ENCODE assay signal across 7 mouse cellular contexts in genomic region chr17:26945824-26946495, GRCm38 (mm10). TPM values are rescaled to one million over a fixed set of nuclear protein-coding genes. Genes with fewer than 3 reads are reported as not detected.
DNase-seq lines count a peak whose midpoint lies in the region; ATAC-seq lines count a peak whose summit lies in the region.

No protein-coding gene starts in this region.

- 34% methylated on average over 13 of the region's 13 CpGs for WGBS in lung, embryonic 15.5 days
- WGBS in forebrain, embryonic 11.5 days: 26% methylated on average over 13 of the region's 13 CpGs
- WGBS in intestine, embryonic 16.5 days: 39% methylated on average over 13 of the region's 13 CpGs
- WGBS in neural tube, embryonic 13.5 days: 23% methylated on average over 13 of the region's 13 CpGs

- H3K36me3 ChIP-seq in lung, embryonic 15.5 days: no peaks in the 10 kb centered on the region
- H3K36me3 ChIP-seq in forebrain, embryonic 11.5 days (ENCODE audit: control insufficient read depth, insufficient read depth, low read length): no peaks in the 10 kb centered on the region
- no peaks in the 10 kb centered on the region for H3K36me3 ChIP-seq in intestine, embryonic 16.5 days (ENCODE audit: control insufficient read depth, insufficient read depth, low read length)
- no peaks in the 10 kb centered on the region for H3K36me3 ChIP-seq in neural tube, embryonic 13.5 days

- ATAC-seq in lung, embryonic 15.5 days (ENCODE audit: borderline replicate concordance, extremely low read depth, low FRiP score, low TSS enrichment): no peak
- ATAC-seq in forebrain, embryonic 11.5 days (replicated peaks; ENCODE audit: low FRiP score): no peak
- ATAC-seq in intestine, embryonic 16.5 days: no peak
- ATAC-seq in neural tube, embryonic 13.5 days (ENCODE audit: low read depth): no peak

- H3K9me3 ChIP-seq in lung, embryonic 15.5 days: no peaks in the 10 kb centered on the region
- H3K9me3 ChIP-seq in forebrain, embryonic 11.5 days (ENCODE audit: control insufficient read depth, low read length): no peaks in the 10 kb centered on the region
- no peaks in the 10 kb centered on the region for H3K9me3 ChIP-seq in intestine, embryonic 16.5 days (ENCODE audit: control insufficient read depth, low read length)
- no peaks in the 10 kb centered on the region for H3K9me3 ChIP-seq in neural tube, embryonic 13.5 days

- H3K27me3 ChIP-seq in lung, embryonic 15.5 days: no peaks in the 10 kb centered on the region
- no peaks in the 10 kb centered on the region for H3K27me3 ChIP-seq in forebrain, embryonic 11.5 days (ENCODE audit: control insufficient read depth, insufficient read depth, low read length)
- no peaks in the 10 kb centered on the region for H3K27me3 ChIP-seq in intestine, embryonic 16.5 days (replicated peaks; ENCODE audit: control insufficient read depth, insufficient read depth, low read length)
- no peaks in the 10 kb centered on the region for H3K27me3 ChIP-seq in neural tube, embryonic 13.5 days

- peak overlapping the region; percentile 87 for H3K4me2 ChIP-seq in lung, embryonic 15.5 days
- peak overlapping the region; percentile 77 for H3K4me2 ChIP-seq in forebrain, embryonic 11.5 days (ENCODE audit: low read depth, low read length, severe bottlenecking)
- peak overlapping the region; percentile 75 for H3K4me2 ChIP-seq in intestine, embryonic 16.5 days (ENCODE audit: low read depth, low read length)
- peak overlapping the region; percentile 71 for H3K4me2 ChIP-seq in neural tube, embryonic 13.5 days

- peak overlapping the region; percentile 46 for H3K4me3 ChIP-seq in lung, embryonic 15.5 days
- H3K4me3 ChIP-seq in forebrain, embryonic 11.5 days (ENCODE audit: low read depth, low read length): peak overlapping the region; percentile 38
- peak overlapping the region; percentile 49 for H3K4me3 ChIP-seq in intestine, embryonic 16.5 days (ENCODE audit: low read length)
- peak overlapping the region; percentile 41 for H3K4me3 ChIP-seq in neural tube, embryonic 13.5 days

- DNase-seq in lung, postnatal 36 days: no peak
- DNase-seq in forebrain, embryonic 11.5 days (ENCODE audit: low spot score): no peak
- DNase-seq in spleen, adult 18-20 months: no peak
- DNase-seq in MN1 (ENCODE audit: low spot score): no peak

- H3K9ac ChIP-seq in lung, embryonic 15.5 days: peak overlapping the region; percentile 63
- peak overlapping the region; percentile 77 for H3K9ac ChIP-seq in forebrain, embryonic 11.5 days (ENCODE audit: low read length)
- peak overlapping the region; percentile 71 for H3K9ac ChIP-seq in intestine, embryonic 16.5 days (ENCODE audit: low read depth, low read length)
- peak overlapping the region; percentile 79 for H3K9ac ChIP-seq in neural tube, embryonic 13.5 days

- peak overlapping the region; percentile 62 for H3K27ac ChIP-seq in lung, embryonic 15.5 days
- peak overlapping the region; percentile 79 for H3K27ac ChIP-seq in forebrain, embryonic 11.5 days (ENCODE audit: low read depth, low read length)
- no peak overlapping the region for H3K27ac ChIP-seq in intestine, embryonic 16.5 days (ENCODE audit: low read length)
- peak overlapping the region; percentile 71 for H3K27ac ChIP-seq in neural tube, embryonic 13.5 days (replicated peaks)

- peaks cover 46% of the 10 kb centered on the region for H3K4me1 ChIP-seq in lung, embryonic 15.5 days
- H3K4me1 ChIP-seq in forebrain, embryonic 11.5 days (replicated peaks; ENCODE audit: control insufficient read depth, insufficient read depth, low read length): peaks cover 42% of the 10 kb centered on the region
- H3K4me1 ChIP-seq in intestine, embryonic 16.5 days (ENCODE audit: control insufficient read depth, insufficient read depth, low read length): peaks cover 32% of the 10 kb centered on the region
- peaks cover 77% of the 10 kb centered on the region for H3K4me1 ChIP-seq in neural tube, embryonic 13.5 days (replicated peaks)

RNA-seq across cellular contexts. Expression of gene Syngap1, which starts 4.9 kb away (rescaled TPM):
- 1.5 and 2.1 TPM in 2 replicates for polyA plus RNA-seq in lung, embryonic 15.5 days (2015; fragmentation: Nextera tagmentation; extraction: Ambion mirVana)
- polyA plus RNA-seq in forebrain, embryonic 11.5 days (2014; fragmentation: Nextera tagmentation; extraction: Ambion mirVana): 3.2 and 4.2 TPM in 2 replicates
- polyA plus RNA-seq in intestine, embryonic 16.5 days (2015; fragmentation: Nextera tagmentation; extraction: Ambion mirVana): 0.66 and 1.1 TPM in 2 replicates
- 4.1 and 4.9 TPM in 2 replicates for polyA plus RNA-seq in neural tube, embryonic 13.5 days (2015; fragmentation: Nextera tagmentation; extraction: Ambion mirVana)

RNA-seq across cellular contexts. Expression of gene Cuta, which starts 6.6 kb away (rescaled TPM):
- polyA plus RNA-seq in lung, embryonic 15.5 days (2015; fragmentation: Nextera tagmentation; extraction: Ambion mirVana): 182 and 184 TPM in 2 replicates
- polyA plus RNA-seq in forebrain, embryonic 11.5 days (2014; fragmentation: Nextera tagmentation; extraction: Ambion mirVana): 141 and 154 TPM in 2 replicates
- polyA plus RNA-seq in intestine, embryonic 16.5 days (2015; fragmentation: Nextera tagmentation; extraction: Ambion mirVana): 294 and 314 TPM in 2 replicates
- polyA plus RNA-seq in neural tube, embryonic 13.5 days (2015; fragmentation: Nextera tagmentation; extraction: Ambion mirVana): 141 and 147 TPM in 2 replicates

RNA-seq across cellular contexts. Expression of gene Phf1, which starts 13.1 kb away (rescaled TPM):
- polyA plus RNA-seq in lung, embryonic 15.5 days (2015; fragmentation: Nextera tagmentation; extraction: Ambion mirVana): 7.6 and 8.7 TPM in 2 replicates
- polyA plus RNA-seq in forebrain, embryonic 11.5 days (2014; fragmentation: Nextera tagmentation; extraction: Ambion mirVana): 4.5 and 4.9 TPM in 2 replicates
- polyA plus RNA-seq in intestine, embryonic 16.5 days (2015; fragmentation: Nextera tagmentation; extraction: Ambion mirVana): 6.8 and 8.0 TPM in 2 replicates
- 17.3 and 19.1 TPM in 2 replicates for polyA plus RNA-seq in neural tube, embryonic 13.5 days (2015; fragmentation: Nextera tagmentation; extraction: Ambion mirVana)

RNA-seq across cellular contexts. Expression of gene Zbtb9, which starts 27.0 kb away (rescaled TPM):
- 16.3 and 16.9 TPM in 2 replicates for polyA plus RNA-seq in lung, embryonic 15.5 days (2015; fragmentation: Nextera tagmentation; extraction: Ambion mirVana)
- 13.7 and 13.9 TPM in 2 replicates for polyA plus RNA-seq in forebrain, embryonic 11.5 days (2014; fragmentation: Nextera tagmentation; extraction: Ambion mirVana)
- 13.8 and 14.8 TPM in 2 replicates for polyA plus RNA-seq in intestine, embryonic 16.5 days (2015; fragmentation: Nextera tagmentation; extraction: Ambion mirVana)
- 17.8 and 19.8 TPM in 2 replicates for polyA plus RNA-seq in neural tube, embryonic 13.5 days (2015; fragmentation: Nextera tagmentation; extraction: Ambion mirVana)

RNA-seq across cellular contexts. Expression of gene Kifc5b, which starts 29.1 kb away (rescaled TPM):
- polyA plus RNA-seq in lung, embryonic 15.5 days (2015; fragmentation: Nextera tagmentation; extraction: Ambion mirVana): 8.0 and 9.8 TPM in 2 replicates
- 11.1 and 11.3 TPM in 2 replicates for polyA plus RNA-seq in forebrain, embryonic 11.5 days (2014; fragmentation: Nextera tagmentation; extraction: Ambion mirVana)
- polyA plus RNA-seq in intestine, embryonic 16.5 days (2015; fragmentation: Nextera tagmentation; extraction: Ambion mirVana): 5.3 and 6.5 TPM in 2 replicates
- 2.5 and 3.2 TPM in 2 replicates for polyA plus RNA-seq in neural tube, embryonic 13.5 days (2015; fragmentation: Nextera tagmentation; extraction: Ambion mirVana)
